Mouse (Mus musculus) pancreas, adult 10 weeks (tissue): ENCODE data around the gene Map3k7cl. TPM values are rescaled to one million over a fixed set of nuclear protein-coding genes. Genes with fewer than 3 reads are reported as not detected.

Experiments
- polyA plus RNA-seq: library from polyadenylated mRNA; stranded (reverse); fragments of 350-450 nt; fragmentation: Illumina TruSeq; extraction: RNeasy Lipid Tissue Mini Kit (QIAGEN cat#74804); gene quantifications from one replicate; pipeline ENCODE4 v1.2.3, GENCODE M21; 2015; ENCODE audit warnings: low read depth, low replicate concordance; ENCODE audit not compliant: insufficient read depth

Gene Map3k7cl
- 2.3 TPM for polyA plus RNA-seq

DNA sequence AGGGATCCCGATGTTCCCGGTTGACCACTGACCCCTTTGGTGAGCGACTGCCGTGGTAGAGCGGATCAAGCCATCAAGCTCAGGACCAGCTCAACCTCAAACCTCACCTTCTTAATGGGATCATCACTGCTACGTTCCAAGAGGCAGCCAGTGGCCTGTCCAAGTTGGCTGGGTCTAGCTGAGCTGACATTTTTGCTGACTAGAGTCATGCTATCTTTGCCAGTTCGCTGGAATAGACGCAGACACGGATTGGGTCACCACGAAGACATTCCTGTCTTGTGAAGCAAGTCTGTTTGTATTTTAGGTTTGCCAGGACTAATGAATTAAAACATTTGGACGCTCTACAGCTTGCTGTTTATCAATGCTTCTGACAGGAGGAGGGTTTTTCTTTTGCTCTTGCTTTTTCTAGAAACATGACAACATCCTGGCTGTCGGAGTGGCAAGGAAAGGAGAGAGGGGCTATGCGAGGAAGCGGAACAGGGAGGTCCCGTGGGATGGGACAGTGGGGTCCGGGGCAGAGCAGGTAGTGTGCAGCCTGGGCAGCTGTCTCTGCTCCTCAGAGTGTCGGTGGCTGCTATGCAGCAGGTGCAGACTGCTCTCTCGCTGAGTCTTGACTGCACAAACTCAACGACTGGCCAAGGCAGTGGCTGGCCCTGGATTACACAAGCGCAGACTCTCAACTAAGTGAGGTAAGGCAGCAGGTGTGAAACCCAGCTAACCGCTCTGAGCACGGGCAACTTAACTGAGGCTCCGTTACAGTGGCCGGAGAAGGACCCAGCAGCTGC is at the start of gene Map3k7cl:
Map3k7cl (plus strand) TSS at position 424 of the 785 bp plus-strand sequence.

Other genes starting within 250 kb of the Map3k7cl start
- 3.4 TPM for gene N6amt1, start 199.1 kb upstream of the Map3k7cl start, polyA plus RNA-seq
- gene Ltn1, start 120.7 kb upstream of the Map3k7cl start, polyA plus RNA-seq, result 4.9 TPM
- 0.81 TPM for gene Rwdd2b, start 112.8 kb upstream of the Map3k7cl start, polyA plus RNA-seq
- gene Usp16, start 98.6 kb upstream of the Map3k7cl start, polyA plus RNA-seq, result 34.6 TPM
- gene Cct8, start 57.5 kb upstream of the Map3k7cl start, polyA plus RNA-seq, result 28.0 TPM
- 3.6 TPM for gene Bach1, start 145.6 kb downstream of the Map3k7cl start, polyA plus RNA-seq